Mouse (Mus musculus): ENCODE measurements around the gene Col5a3. TPM values are rescaled to one million over a fixed set of nuclear protein-coding genes. Genes with fewer than 3 reads are reported as not detected.

The Col5a3 gene
- polyA plus RNA-seq, 1 experiment = 4.3 TPM

DNA sequence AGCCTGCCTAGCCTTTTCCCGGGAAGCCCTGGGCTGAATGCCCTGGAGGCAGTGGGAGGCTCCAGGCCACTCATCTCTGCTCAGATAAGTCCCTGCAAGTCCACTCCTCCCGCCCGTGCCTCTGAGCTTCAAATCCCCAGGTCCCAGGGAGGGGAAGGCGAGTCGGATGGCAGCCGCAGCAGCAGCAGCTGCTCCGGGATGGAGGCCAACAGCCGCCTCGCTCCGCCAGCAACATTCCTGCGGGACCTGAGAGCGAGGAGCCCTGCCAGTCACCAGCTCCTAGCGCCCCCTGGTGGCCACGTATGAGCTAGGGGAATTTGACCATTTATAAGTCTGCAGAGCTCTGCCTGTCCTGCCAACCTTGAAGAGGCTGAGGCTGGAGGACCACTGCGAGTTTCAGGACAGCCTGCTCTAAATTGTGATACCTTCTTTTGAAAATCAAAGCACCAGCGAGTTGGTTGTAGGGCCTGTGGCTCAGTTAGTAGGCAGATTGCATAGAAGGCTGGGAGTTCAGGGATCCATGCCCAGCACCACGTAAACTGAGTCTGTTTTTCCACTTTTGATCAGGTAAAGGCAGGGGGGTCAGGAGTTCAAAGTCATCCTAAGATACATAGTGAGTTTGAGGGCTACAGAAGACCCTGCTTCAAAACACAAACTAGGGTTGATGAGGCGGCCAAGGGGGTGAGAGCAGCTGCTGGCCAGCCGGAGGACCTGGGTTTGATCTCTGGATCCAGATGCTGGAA, 16.2 kb upstream of the Col5a3 start:
- no peaks in the 10 kb centered on the region for H3K4me1 ChIP-seq (replicated peaks; ENCODE audit: control insufficient read depth, insufficient read depth, low read length)
- H3K27ac ChIP-seq (ENCODE audit: control insufficient read depth, insufficient read depth, low read length) = no peak overlapping the region
- no peaks in the 10 kb centered on the region for H3K36me3 ChIP-seq (ENCODE audit: control insufficient read depth, insufficient read depth, low read length)
- no peaks in the 10 kb centered on the region for H3K27me3 ChIP-seq (ENCODE audit: control insufficient read depth, insufficient read depth, low read length)
- peak; percentile 68 for DNase-seq
- TF ChIP-seq CTCF (IDR thresholded peaks at IDR 0.05; ENCODE audit: borderline replicate concordance, control insufficient read depth, extremely low read depth, insufficient read depth, low read length, poor library complexity) = peak; percentile 96
- TF ChIP-seq POLR2A (IDR thresholded peaks at IDR 0.05; ENCODE audit: control insufficient read depth, extremely low read depth, insufficient read depth, low read length, poor library complexity) = 0 out of 2 replicates have a peak, but pooled peaks have one; percentile 22
- no peak overlapping the region for H3K4me3 ChIP-seq (ENCODE audit: control insufficient read depth, insufficient read depth, low read length)
- 20% methylated on average over 19 of the region's 19 CpGs for WGBS

DNA sequence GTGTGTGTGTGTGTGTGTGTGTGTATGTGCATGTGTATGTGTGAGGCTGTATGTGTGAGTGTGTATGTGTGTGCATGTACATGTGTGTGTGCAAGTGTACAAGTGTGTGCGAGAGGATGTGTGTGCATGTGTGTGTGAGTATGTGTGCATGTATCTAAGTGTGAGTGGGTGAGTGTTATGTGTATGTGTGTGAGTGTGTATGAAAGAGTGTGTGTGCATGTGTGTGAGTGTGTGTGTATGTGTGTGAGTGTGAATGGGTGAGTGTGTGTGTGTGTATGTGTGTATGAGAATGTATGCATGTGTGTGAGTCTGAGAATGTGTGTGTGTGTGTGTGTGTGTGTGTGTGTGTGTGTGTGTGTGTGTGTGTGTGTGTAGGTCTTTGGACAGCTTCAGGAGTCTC, 13.3 kb upstream of the Col5a3 start:
- Histone ChIP-seq H3K4me1 (replicated peaks; ENCODE audit: control insufficient read depth, insufficient read depth, low read length) (no peaks in the 10 kb centered on the region), H3K27ac (ENCODE audit: control insufficient read depth, insufficient read depth, low read length) (no peak overlapping the region), H3K36me3 (ENCODE audit: control insufficient read depth, insufficient read depth, low read length) (no peaks in the 10 kb centered on the region), H3K27me3 (ENCODE audit: control insufficient read depth, insufficient read depth, low read length) (no peaks in the 10 kb centered on the region), H3K4me3 (ENCODE audit: control insufficient read depth, insufficient read depth, low read length) (no peak overlapping the region)
- no peak for DNase-seq
- TF ChIP-seq POLR2A (IDR thresholded peaks at IDR 0.05; ENCODE audit: control insufficient read depth, extremely low read depth, insufficient read depth, low read length, poor library complexity) = no peak
- TF ChIP-seq CTCF (IDR thresholded peaks at IDR 0.05; ENCODE audit: borderline replicate concordance, control insufficient read depth, extremely low read depth, insufficient read depth, low read length, poor library complexity) = no peak
- 90% methylated on average over 1 of the region's 1 CpGs for WGBS

DNA sequence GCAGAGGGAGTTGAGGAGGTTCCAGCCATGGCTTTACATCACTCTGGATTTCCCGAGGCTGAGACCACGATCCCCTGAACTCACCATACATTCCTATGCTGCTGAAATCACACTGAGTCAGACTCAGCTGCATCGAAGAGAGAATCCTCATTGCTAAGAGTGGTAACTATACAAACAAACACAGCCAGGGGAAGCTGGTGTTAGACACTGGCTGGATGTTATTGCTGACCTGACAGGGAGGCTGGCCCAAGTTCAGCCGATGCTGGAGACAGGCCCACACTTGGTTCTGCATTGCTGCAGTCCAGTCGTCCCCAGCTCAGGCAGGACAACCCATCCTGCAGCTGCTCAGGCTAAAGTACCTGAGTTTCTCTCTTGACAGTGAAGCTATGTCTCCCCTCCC, 10.9 kb upstream of the Col5a3 start:
- Histone ChIP-seq H3K27me3 (ENCODE audit: control insufficient read depth, insufficient read depth, low read length) (no peaks in the 10 kb centered on the region), H3K27ac (ENCODE audit: control insufficient read depth, insufficient read depth, low read length) (no peak overlapping the region), H3K4me3 (ENCODE audit: control insufficient read depth, insufficient read depth, low read length) (no peak overlapping the region), H3K4me1 (replicated peaks; ENCODE audit: control insufficient read depth, insufficient read depth, low read length) (no peaks in the 10 kb centered on the region), H3K36me3 (ENCODE audit: control insufficient read depth, insufficient read depth, low read length) (no peaks in the 10 kb centered on the region)
- WGBS = 76% methylated on average over 5 of the region's 5 CpGs
- TF ChIP-seq POLR2A (IDR thresholded peaks at IDR 0.05; ENCODE audit: control insufficient read depth, extremely low read depth, insufficient read depth, low read length, poor library complexity) = no peak
- no peak for TF ChIP-seq CTCF (IDR thresholded peaks at IDR 0.05; ENCODE audit: borderline replicate concordance, control insufficient read depth, extremely low read depth, insufficient read depth, low read length, poor library complexity)
- no peak for DNase-seq

DNA sequence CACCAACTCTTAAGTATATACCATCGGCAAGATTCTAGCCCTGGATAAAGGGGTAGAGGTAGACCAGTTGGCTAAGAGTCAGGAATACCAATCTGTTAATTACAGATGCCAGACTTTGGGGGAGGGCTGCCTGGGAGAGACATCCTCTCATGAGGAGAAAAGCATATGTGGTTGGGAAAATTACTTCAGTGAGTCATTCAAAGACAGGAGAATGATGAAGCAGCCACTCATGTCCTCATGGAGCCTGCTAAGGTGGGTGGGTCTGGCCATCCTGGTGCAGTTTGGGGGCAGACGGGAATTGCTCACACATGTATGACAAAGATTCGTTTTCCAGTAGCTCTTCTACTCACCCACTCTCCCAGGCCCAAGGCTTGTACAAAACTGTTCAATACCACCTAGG, 8.0 kb upstream of the Col5a3 start:
- Histone ChIP-seq H3K27me3 (ENCODE audit: control insufficient read depth, insufficient read depth, low read length) (no peaks in the 10 kb centered on the region), H3K4me3 (ENCODE audit: control insufficient read depth, insufficient read depth, low read length) (no peak overlapping the region), H3K36me3 (ENCODE audit: control insufficient read depth, insufficient read depth, low read length) (no peaks in the 10 kb centered on the region), H3K27ac (ENCODE audit: control insufficient read depth, insufficient read depth, low read length) (no peak overlapping the region), H3K4me1 (replicated peaks; ENCODE audit: control insufficient read depth, insufficient read depth, low read length) (no peaks in the 10 kb centered on the region)
- no peak for DNase-seq
- TF ChIP-seq CTCF (IDR thresholded peaks at IDR 0.05; ENCODE audit: borderline replicate concordance, control insufficient read depth, extremely low read depth, insufficient read depth, low read length, poor library complexity) (no peak), POLR2A (IDR thresholded peaks at IDR 0.05; ENCODE audit: control insufficient read depth, extremely low read depth, insufficient read depth, low read length, poor library complexity) (no peak)
- WGBS = 94% methylated on average over 3 of the region's 3 CpGs

DNA sequence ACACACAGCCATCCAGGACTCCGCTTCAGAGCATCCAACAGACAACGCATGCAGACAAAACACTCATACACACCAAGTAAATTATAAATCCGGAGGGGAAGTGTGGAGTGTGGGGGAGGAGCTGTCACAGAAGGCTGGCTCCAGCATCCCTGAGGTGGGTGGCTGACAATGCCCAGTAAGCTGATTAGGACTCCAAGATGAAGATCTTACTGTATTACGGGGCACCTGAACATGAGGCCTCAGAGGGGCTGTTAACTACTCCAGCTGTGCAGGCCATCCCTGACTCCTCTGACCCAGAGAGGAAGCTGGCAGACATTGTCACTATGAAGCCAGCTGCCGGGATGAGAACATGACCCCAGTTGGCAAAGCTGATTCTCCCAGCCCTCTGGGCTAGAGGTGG, 5.1 kb upstream of the Col5a3 start:
- WGBS = 84% methylated on average over 5 of the region's 5 CpGs
- H3K27me3 ChIP-seq (ENCODE audit: control insufficient read depth, insufficient read depth, low read length) = no peaks in the 10 kb centered on the region
- H3K27ac ChIP-seq (ENCODE audit: control insufficient read depth, insufficient read depth, low read length) = no peak overlapping the region
- TF ChIP-seq CTCF (IDR thresholded peaks at IDR 0.05; ENCODE audit: borderline replicate concordance, control insufficient read depth, extremely low read depth, insufficient read depth, low read length, poor library complexity) = no peak
- no peak for TF ChIP-seq POLR2A (IDR thresholded peaks at IDR 0.05; ENCODE audit: control insufficient read depth, extremely low read depth, insufficient read depth, low read length, poor library complexity)
- H3K36me3 ChIP-seq (ENCODE audit: control insufficient read depth, insufficient read depth, low read length) = no peaks in the 10 kb centered on the region
- H3K4me1 ChIP-seq (replicated peaks; ENCODE audit: control insufficient read depth, insufficient read depth, low read length) = no peaks in the 10 kb centered on the region
- H3K4me3 ChIP-seq (ENCODE audit: control insufficient read depth, insufficient read depth, low read length) = no peak overlapping the region
- no peak for DNase-seq

DNA sequence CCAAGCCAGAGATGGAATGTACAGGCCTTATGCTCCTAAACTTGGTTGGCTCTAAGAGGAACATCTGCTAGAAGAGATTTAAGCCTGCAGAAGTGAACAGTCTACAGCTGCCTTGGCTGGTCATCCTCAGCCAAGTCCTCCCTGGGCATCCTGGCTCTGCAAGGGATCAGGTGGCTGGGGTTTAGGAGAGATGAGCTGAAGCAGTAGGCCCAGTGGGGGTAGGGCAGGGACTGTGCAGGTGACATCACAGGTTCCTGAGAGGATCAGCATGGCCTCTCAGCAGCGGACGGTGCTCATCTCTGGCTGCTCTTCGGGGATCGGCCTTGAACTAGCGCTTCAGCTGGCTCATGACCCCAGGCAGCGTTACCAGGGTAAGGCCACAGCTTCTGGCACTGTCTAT, 3.4 kb upstream of the Col5a3 start, which contains the start of gene Rdh8:
Gene Rdh8, plus strand, starts transcription at position 268 of the 400 bp plus-strand sequence.
- no peak for DNase-seq
- WGBS = 92% methylated on average over 6 of the region's 6 CpGs
- Histone ChIP-seq H3K27ac (ENCODE audit: control insufficient read depth, insufficient read depth, low read length) (no peak within 1 kb of the TSS), H3K4me1 (replicated peaks; ENCODE audit: control insufficient read depth, insufficient read depth, low read length) (no peaks in the 10 kb centered on the region), H3K36me3 (ENCODE audit: control insufficient read depth, insufficient read depth, low read length) (no peaks in the 10 kb centered on the region), H3K4me3 (ENCODE audit: control insufficient read depth, insufficient read depth, low read length) (no peak within 1 kb of the TSS), H3K27me3 (ENCODE audit: control insufficient read depth, insufficient read depth, low read length) (no peaks in the 10 kb centered on the region; the same call in 1 of the 2 replicates)
- TF ChIP-seq CTCF (IDR thresholded peaks at IDR 0.05; ENCODE audit: borderline replicate concordance, control insufficient read depth, extremely low read depth, insufficient read depth, low read length, poor library complexity) (no peak), POLR2A (IDR thresholded peaks at IDR 0.05; ENCODE audit: control insufficient read depth, extremely low read depth, insufficient read depth, low read length, poor library complexity) (no peak)

Data from thymus, adult 2 months (tissue).